Mouse (Mus musculus) left cerebral cortex, postnatal 4 days (tissue): ENCODE data around the gene Fcamr. TPM values are rescaled to one million over a fixed set of nuclear protein-coding genes. Genes with fewer than 3 reads are reported as not detected.

Source experiments
- DNase-seq: peaks from one replicate; pipeline ENCODE4 v3.0.0-alpha.2; 2022
- intact Hi-C: fragments of 180-260 bp; cut with DNase I; formaldehyde crosslinking; loops from one replicate; pipeline ENCODE4 v1.15.1; 2025
- total RNA-seq, 2 experiments: library from RNA; stranded (reverse); gene quantifications; 2 replicates each; pipeline ENCODE4 v1.2.3; 2021

Gene Fcamr
- total RNA-seq, 2 experiments from 2014 or later: not detected

- intact Hi-C loops: no loop called here
- DNase-seq: no peak
Observed at GRCm38 (mm10) chr1:130844516-130844915, 43.8 kb downstream of the Fcamr start.

GRCm38 (mm10) chr1:130849530-130850214 lies 49.0 kb downstream of the Fcamr start:
- DNase-seq: no peak
- intact Hi-C loops: no loop called here

- DNase-seq: no peak
- intact Hi-C loops: no loop called here
Observed at GRCm38 (mm10) chr1:130850405-130850804, 49.7 kb downstream of the Fcamr start.

- no peak for DNase-seq
- intact Hi-C loops: no loop called here
Observed at GRCm38 (mm10) chr1:130854819-130855218, 54.1 kb downstream of the Fcamr start.

GRCm38 (mm10) chr1:130855723-130856122 lies 55.0 kb downstream of the Fcamr start:
- intact Hi-C loops: no loop called here
- DNase-seq: no peak

GRCm38 (mm10) chr1:130857456-130857855 lies 56.8 kb downstream of the Fcamr start:
- intact Hi-C loops: no loop called here
- no peak for DNase-seq

GRCm38 (mm10) chr1:130864238-130864637 lies 63.5 kb downstream of the Fcamr start:
- no peak for DNase-seq
- intact Hi-C loops: no loop called here

Other genes with a start within 250 kb of the Fcamr start
- not detected for gene Zp3r, start 171.3 kb upstream of the Fcamr start, total RNA-seq
- gene C4bp, start 139.3 kb upstream of the Fcamr start, total RNA-seq: not detected
- gene Gm29427, start 85.1 kb upstream of the Fcamr start, total RNA-seq: not detected
- gene Yod1, start 83.6 kb upstream of the Fcamr start, total RNA-seq: 10 to 100 TPM; 11.1 to 12.0 TPM
- 10 to 100 TPM; 52.4 to 53.6 TPM for gene Pfkfb2, start 71.6 kb upstream of the Fcamr start, total RNA-seq
- under 1 TPM; 0.30 to 0.38 TPM for gene AA986860, start 68.9 kb upstream of the Fcamr start, total RNA-seq
- gene Pigr, start 25.8 kb downstream of the Fcamr start, total RNA-seq: not detected
- 1 to 10 TPM in 1 of 2 experiments, not detected in 1; 1.1 TPM for gene Fcmr, start 64.8 kb downstream of the Fcamr start, total RNA-seq
- gene Il24, start 86.6 kb downstream of the Fcamr start, total RNA-seq: not detected
- gene Il20, start 110.5 kb downstream of the Fcamr start, total RNA-seq: not detected
- gene Il19, start 139.2 kb downstream of the Fcamr start, total RNA-seq: not detected
- under 1 TPM in 1 of 2 experiments, not detected in 1; 0.26 TPM for gene Il10, start 218.9 kb downstream of the Fcamr start, total RNA-seq